Mouse (Mus musculus) midbrain, embryonic 14.5 days (tissue): ENCODE results near the gene Dnah7b. TPM values are rescaled to one million over a fixed set of nuclear protein-coding genes. Genes with fewer than 3 reads are reported as not detected.
"Not testable (repeated sequence)": the region's sequence is repeated elsewhere in the genome, so short reads cannot be mapped to it uniquely, and the experiment has no call there.

ENCODE experiments used
- ATAC-seq: fragments of 200-750 bp; cut with Nextera tagmentation; 2 replicates; pipeline ENCODE4 v1.8.0; 2017; ENCODE audit warnings: moderate number of reproducible peaks, moderate library complexity; ENCODE audit not compliant: low FRiP score, low TSS enrichment
- DNase-seq: peaks from one replicate; pipeline ENCODE4 v3.0.0-alpha.2; 2015
- H3K27ac ChIP-seq: fragments of 300-500 bp; sonication (generic); replicated peaks from 2 replicates; pipeline ENCODE4 v1.5.1; 2014; ENCODE audit warnings: mild to moderate bottlenecking, low read depth, low read length, moderate library complexity
- H3K27me3 ChIP-seq: fragments of 300-500 bp; sonication (generic); 2 replicates; pipeline ENCODE4 v1.6.1; 2014; ENCODE audit warnings: low read length, control low read depth, mixed read lengths; ENCODE audit not compliant: control insufficient read depth, insufficient read depth
- H3K36me3 ChIP-seq: fragments of 300-500 bp; sonication (generic); 2 replicates; pipeline ENCODE4 v1.6.1; 2014; ENCODE audit warnings: low read length, control low read depth; ENCODE audit not compliant: control insufficient read depth, insufficient read depth
- H3K4me1 ChIP-seq: fragments of 300-500 bp; sonication (generic); 2 replicates; pipeline ENCODE4 v1.6.1; 2014; ENCODE audit warnings: mild to moderate bottlenecking, antibody characterized with exemption, low read length, control low read depth; ENCODE audit not compliant: control insufficient read depth, insufficient read depth
- H3K4me2 ChIP-seq: fragments of 300-500 bp; sonication (generic); 2 replicates; pipeline ENCODE4 v1.6.1; 2014; ENCODE audit warnings: mild to moderate bottlenecking, low read length, moderate library complexity
- H3K4me3 ChIP-seq: fragments of 300-500 bp; sonication (generic); replicated peaks from 2 replicates; pipeline ENCODE4 v1.5.1; 2014; ENCODE audit warnings: low read depth, low read length
- H3K9ac ChIP-seq: fragments of 300-500 bp; sonication (generic); replicated peaks from 2 replicates; pipeline ENCODE4 v1.6.1; 2014; ENCODE audit warnings: mild to moderate bottlenecking, low read length, moderate library complexity
- H3K9me3 ChIP-seq: fragments of 300-500 bp; sonication (generic); 2 replicates; pipeline ENCODE4 v1.6.1; 2016; ENCODE audit warnings: low read length, control low read depth, mixed read lengths; ENCODE audit not compliant: control insufficient read depth
- WGBS: fragments of 180-500 bp; shearing (Covaris S2); extraction: QIAGEN DNeasy Blood & Tissue Kit; methylation state at CpG from one replicate; pipeline ENCODE4 v1.1.7; 2014; 5-methylcytosine and 5-hydroxymethylcytosine counted together
- polyA plus RNA-seq: library from polyadenylated mRNA; unstranded; fragments of >200 nt; fragmentation: Nextera tagmentation; extraction: Ambion mirVana; gene quantifications from 2 replicates; pipeline ENCODE4 v1.2.1, GENCODE M21; 2014

Gene Dnah7b
- 4.4 and 5.1 TPM in 2 replicates for polyA plus RNA-seq

GRCm38 (mm10) chr1:46066015-46066414 lies at the start of gene Dnah7b:
TSS of gene Dnah7b (plus strand) at chr1:46066315.
- peak within 1 kb of the TSS; percentile 64 for H3K4me2 ChIP-seq
- no peaks in the 10 kb centered on the region for H3K4me1 ChIP-seq
- peak within 1 kb of the TSS; percentile 71 for H3K9ac ChIP-seq
- ATAC-seq: 0 out of 2 replicates have a peak, but pooled peaks have one; percentile 17
- no peaks in the 10 kb centered on the region for H3K9me3 ChIP-seq
- H3K27ac ChIP-seq: peak within 1 kb of the TSS; percentile 89
- 28% methylated on average over 1 of the region's 1 CpGs for WGBS
- DNase-seq: peak; percentile 1
- H3K4me3 ChIP-seq: peak within 1 kb of the TSS; percentile 58
- no peaks in the 10 kb centered on the region for H3K27me3 ChIP-seq
- H3K36me3 ChIP-seq: no peaks in the 10 kb centered on the region

GRCm38 (mm10) chr1:46018382-46018977 lies 47.6 kb upstream of the Dnah7b start:
- DNase-seq (peak; percentile 67), ATAC-seq (0 out of 2 replicates have a peak, but pooled peaks have one; percentile 29)
- Histone ChIP-seq H3K4me2 (no peak overlapping the region), H3K36me3 (no peaks in the 10 kb centered on the region), H3K9me3 (no peaks in the 10 kb centered on the region), H3K9ac (no peak overlapping the region), H3K4me3 (no peak overlapping the region), H3K27ac (no peak overlapping the region), H3K27me3 (no peaks in the 10 kb centered on the region), H3K4me1 (no peaks in the 10 kb centered on the region)
- 72% methylated on average over 2 of the region's 2 CpGs for WGBS

- no peaks in the 10 kb centered on the region for H3K36me3 ChIP-seq
- H3K9me3 ChIP-seq: no peaks in the 10 kb centered on the region
- ATAC-seq (0 out of 2 replicates have a peak, but pooled peaks have one; percentile 38), DNase-seq (peak; percentile 79)
- no peak overlapping the region for H3K4me2 ChIP-seq
- no peaks in the 10 kb centered on the region for H3K4me1 ChIP-seq
- no peaks in the 10 kb centered on the region for H3K27me3 ChIP-seq
- no peak overlapping the region for H3K27ac ChIP-seq
- no peak overlapping the region for H3K4me3 ChIP-seq
- WGBS: 30% methylated on average over 2 of the region's 2 CpGs
- H3K9ac ChIP-seq: no peak overlapping the region
Measured at GRCm38 (mm10) chr1:46022262-46022661, 43.9 kb upstream of the Dnah7b start.

- WGBS: 88% methylated on average over 1 of the region's 1 CpGs
- H3K27me3 ChIP-seq: no peaks in the 10 kb centered on the region
- DNase-seq (no peak), ATAC-seq (no peak)
- no peak overlapping the region for H3K4me2 ChIP-seq
- no peak overlapping the region for H3K9ac ChIP-seq
- H3K4me3 ChIP-seq: no peak overlapping the region
- H3K36me3 ChIP-seq: no peaks in the 10 kb centered on the region
- H3K9me3 ChIP-seq: no peaks in the 10 kb centered on the region
- H3K27ac ChIP-seq: no peak overlapping the region
- H3K4me1 ChIP-seq: no peaks in the 10 kb centered on the region
Measured at GRCm38 (mm10) chr1:46031993-46032555, 34.0 kb upstream of the Dnah7b start.

- no peaks in the 10 kb centered on the region for H3K36me3 ChIP-seq
- no peaks in the 10 kb centered on the region for H3K27me3 ChIP-seq
- no peaks in the 10 kb centered on the region for H3K9me3 ChIP-seq
- no peak for ATAC-seq
- DNase-seq: no peak
- H3K4me1 ChIP-seq: no peaks in the 10 kb centered on the region
- no peak overlapping the region for H3K9ac ChIP-seq
- no peak overlapping the region for H3K4me3 ChIP-seq
- H3K4me2 ChIP-seq: no peak overlapping the region
- no peak overlapping the region for H3K27ac ChIP-seq
Measured at GRCm38 (mm10) chr1:46048188-46048587, 17.9 kb upstream of the Dnah7b start.

- Histone ChIP-seq H3K4me2 (peak overlapping the region; percentile 64), H3K4me1 (no peaks in the 10 kb centered on the region), H3K9me3 (no peaks in the 10 kb centered on the region), H3K9ac (peak overlapping the region; percentile 71), H3K4me3 (peak overlapping the region; percentile 58), H3K27me3 (no peaks in the 10 kb centered on the region), H3K36me3 (no peaks in the 10 kb centered on the region), H3K27ac (peak overlapping the region; percentile 89)
- ATAC-seq (peak; percentile 88), DNase-seq (peak; percentile 87)
- under 1% methylated on average over 28 of the region's 28 CpGs for WGBS
Measured at GRCm38 (mm10) chr1:46066484-46067251, 553 bp downstream of the Dnah7b start.

- 91% methylated on average over 3 of the region's 3 CpGs for WGBS
- not testable (repeated sequence) for H3K9me3 ChIP-seq, ATAC-seq
Measured at GRCm38 (mm10) chr1:46068787-46069186, 2.7 kb downstream of the Dnah7b start.

GRCm38 (mm10) chr1:46077891-46078290 lies 11.8 kb downstream of the Dnah7b start:
- no peak overlapping the region for H3K4me3 ChIP-seq
- no peak overlapping the region for H3K9ac ChIP-seq
- no peak overlapping the region for H3K27ac ChIP-seq
- ATAC-seq (no peak), DNase-seq (no peak)
- H3K9me3 ChIP-seq: no peaks in the 10 kb centered on the region
- no peaks in the 10 kb centered on the region for H3K36me3 ChIP-seq
- no peaks in the 10 kb centered on the region for H3K4me1 ChIP-seq
- 82% methylated on average over 2 of the region's 2 CpGs for WGBS
- no peaks in the 10 kb centered on the region for H3K27me3 ChIP-seq
- H3K4me2 ChIP-seq: no peak overlapping the region

More at GRCm38 (mm10) chr1:46068787-46069186, 2.7 kb downstream of the Dnah7b start:
- H3K4me2 ChIP-seq, H3K4me1 ChIP-seq, H3K36me3 ChIP-seq, DNase-seq, H3K9ac ChIP-seq, H3K4me3 ChIP-seq, H3K27me3 ChIP-seq, H3K27ac ChIP-seq: not testable (repeated sequence)
